Mouse (Mus musculus) cortical plate, adult 2 months (tissue): ENCODE measurements around the gene Srrd.

Experiments used
- CTCF ChIP-seq: fragments of 200-500 bp; IDR thresholded peaks from 2 replicates; pipeline ENCODE4 v1.5.1; 2011; ENCODE audit warnings: mild to moderate bottlenecking, control low read depth, low read length; ENCODE audit not compliant: insufficient read depth; ENCODE audit errors: extremely low read depth
- POLR2A ChIP-seq: fragments of 200-500 bp; IDR thresholded peaks from 2 replicates; pipeline ENCODE4 v1.6.1; 2011; ENCODE audit warnings: mild to moderate bottlenecking, low read length, control low read depth; ENCODE audit not compliant: insufficient read depth; ENCODE audit errors: extremely low read depth

DNA sequence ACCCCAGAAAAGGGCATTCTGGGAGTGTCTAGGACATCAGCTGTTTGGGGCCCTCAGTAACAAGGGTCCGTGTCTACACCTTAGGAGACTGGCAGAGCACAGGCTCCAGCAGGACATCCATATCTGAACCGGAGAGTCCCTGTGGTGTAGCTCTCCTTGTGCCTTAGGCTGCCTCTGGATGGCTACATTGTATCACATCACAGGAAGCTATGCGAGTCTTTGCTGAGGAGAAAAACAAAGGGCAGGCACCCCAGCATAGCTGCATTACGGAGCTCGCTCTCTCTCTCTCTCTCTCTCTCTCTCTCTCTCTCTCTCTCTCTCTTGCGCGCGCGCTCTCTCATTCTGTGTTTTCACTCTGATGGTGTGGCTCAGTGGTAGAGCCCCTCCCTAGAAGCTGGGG, 39.2 kb upstream of the Srrd start:
- TF ChIP-seq POLR2A = no peak
- 0 out of 2 replicates have a peak, but pooled peaks have one; percentile 6 for TF ChIP-seq CTCF
